Mouse (Mus musculus): Measurements from ENCODE around the gene Khk. TPM values are rescaled to one million over a fixed set of nuclear protein-coding genes. Genes with fewer than 3 reads are reported as not detected.
A peak's percentile ranks its signal among the peaks of the same experiment; 100 is the strongest.
"Not testable (repeated sequence)": the region's sequence is repeated elsewhere in the genome, so short reads cannot be mapped to it uniquely, and the experiment has no call there.

The Khk gene
- total RNA-seq (2014; fragmentation: Nextera tagmentation) (22.7 and 29.8 TPM in 2 replicates), total RNA-seq (2017) (43.4 TPM in 2 replicates), polyA plus RNA-seq (2012) (17.3 and 20.2 TPM in 2 replicates)

DNA sequence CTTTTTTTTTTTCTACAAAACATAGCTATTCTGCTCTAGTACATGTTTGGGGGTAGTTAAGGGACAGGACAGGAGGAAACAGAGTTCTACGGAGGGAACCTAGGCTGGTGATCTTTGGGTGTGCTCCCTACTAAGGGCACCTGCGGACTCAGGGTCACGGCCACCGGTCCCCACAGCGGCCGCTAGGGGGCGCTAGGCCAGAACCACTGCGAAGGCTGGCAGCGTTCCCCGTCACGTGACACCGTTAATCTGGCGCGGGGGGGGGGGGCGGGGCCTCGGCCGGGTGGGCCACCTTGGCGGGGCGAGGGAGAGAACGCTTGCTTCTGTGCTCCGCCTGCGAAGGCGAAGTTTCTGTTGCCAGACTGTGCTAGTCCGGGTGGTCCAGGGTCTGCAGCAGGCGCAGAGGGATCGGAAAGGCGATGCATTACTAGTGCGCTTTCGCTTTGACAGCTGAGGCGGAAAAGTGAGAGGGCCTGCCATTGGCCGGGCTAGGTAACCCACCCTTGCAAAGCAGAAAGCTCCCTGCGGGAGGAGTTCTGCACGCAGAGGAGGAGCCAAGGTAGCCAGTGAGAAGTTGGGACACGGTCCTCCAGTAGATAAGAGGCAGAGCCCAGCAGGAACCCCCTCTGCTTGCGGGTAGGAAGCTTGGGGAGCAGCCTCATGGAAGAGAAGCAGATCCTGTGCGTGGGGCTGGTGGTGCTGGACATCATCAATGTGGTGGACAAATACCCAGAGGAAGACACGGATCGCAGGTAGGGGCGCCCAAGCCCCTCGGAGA lies at the start of gene Khk:
TSS of gene Khk (plus strand) at position 176 of the 778 bp plus-strand sequence.
- H3K4me1 ChIP-seq (ENCODE audit: insufficient read depth, low read depth, low read length), result peaks cover 41% of the 10 kb centered on the region
- TF ChIP-seq GATA2 (IDR thresholded peaks at IDR 0.05; ENCODE audit: borderline replicate concordance, low read depth, low read length) (no peak), POLR2AphosphoS5 (IDR thresholded peaks at IDR 0.05; ENCODE audit: insufficient replicate concordance, low read depth, low read length) (no peak), CTCF (IDR thresholded peaks at IDR 0.05; ENCODE audit: low read depth, low read length) (peak; percentile 68), TAL1 (conservative IDR thresholded peaks at IDR 0.05; ENCODE audit: low read depth, low read length) (no peak)
- DNase-seq (ENCODE audit: low spot score) (peak; percentile 94), ATAC-seq (ENCODE audit: extremely low read depth, insufficient number of reproducible peaks, low FRiP score, poor library complexity, severe bottlenecking) (peak; percentile 99)
- H3K4me3 ChIP-seq (ENCODE audit: low read depth, low read length), result peak within 1 kb of the TSS; percentile 78
- H3K36me3 ChIP-seq (replicated peaks), result peaks cover 19% of the 10 kb centered on the region
- no peaks in the 10 kb centered on the region for H3K9me3 ChIP-seq (replicated peaks)
- H3K27me3 ChIP-seq (ENCODE audit: insufficient read depth, low read length), result peaks cover 41% of the 10 kb centered on the region

DNA sequence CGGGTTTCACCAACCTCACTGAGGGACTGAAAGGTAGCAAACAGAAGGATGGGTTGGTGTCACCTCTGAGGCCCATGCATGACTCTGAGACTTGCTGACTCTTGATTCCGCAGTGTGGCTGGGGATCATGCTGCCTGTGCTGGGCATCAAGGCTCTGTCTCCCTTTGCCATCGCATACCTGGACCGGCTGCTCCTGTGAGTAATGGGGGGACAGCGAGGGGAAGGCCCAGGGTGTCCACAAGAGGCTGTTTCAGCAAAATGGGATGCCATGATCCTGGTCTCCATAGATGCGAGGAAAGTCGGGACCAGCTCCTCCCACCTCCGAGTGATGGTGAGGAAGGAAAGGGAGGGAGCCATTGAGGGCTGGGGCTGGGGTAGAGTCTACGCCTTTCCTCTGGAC lies 48.7 kb upstream of the Khk start:
- no peak for TF ChIP-seq GATA1 (IDR thresholded peaks at IDR 0.05; ENCODE audit: borderline replicate concordance, low read length)
- no peak for TF ChIP-seq GATA2 (IDR thresholded peaks at IDR 0.05; ENCODE audit: borderline replicate concordance, low read depth, low read length)
- no peak for TF ChIP-seq CTCF (IDR thresholded peaks at IDR 0.05; ENCODE audit: low read depth, low read length)
- no peak for TF ChIP-seq TAL1 (conservative IDR thresholded peaks at IDR 0.05; ENCODE audit: low read depth, low read length)
- no peak for TF ChIP-seq POLR2AphosphoS5 (IDR thresholded peaks at IDR 0.05; ENCODE audit: insufficient replicate concordance, low read depth, low read length)
- Histone ChIP-seq H3K9me3 (replicated peaks) (no peaks in the 10 kb centered on the region), H3K36me3 (replicated peaks) (peaks cover 70% of the 10 kb centered on the region), H3K4me3 (ENCODE audit: low read depth, low read length) (no peak overlapping the region), H3K4me1 (ENCODE audit: insufficient read depth, low read depth, low read length) (peaks cover 28% of the 10 kb centered on the region), H3K27me3 (ENCODE audit: insufficient read depth, low read length) (no peaks in the 10 kb centered on the region)
- no peak for ATAC-seq (ENCODE audit: extremely low read depth, insufficient number of reproducible peaks, low FRiP score, poor library complexity, severe bottlenecking)
- DNase-seq (ENCODE audit: low spot score), result no peak

DNA sequence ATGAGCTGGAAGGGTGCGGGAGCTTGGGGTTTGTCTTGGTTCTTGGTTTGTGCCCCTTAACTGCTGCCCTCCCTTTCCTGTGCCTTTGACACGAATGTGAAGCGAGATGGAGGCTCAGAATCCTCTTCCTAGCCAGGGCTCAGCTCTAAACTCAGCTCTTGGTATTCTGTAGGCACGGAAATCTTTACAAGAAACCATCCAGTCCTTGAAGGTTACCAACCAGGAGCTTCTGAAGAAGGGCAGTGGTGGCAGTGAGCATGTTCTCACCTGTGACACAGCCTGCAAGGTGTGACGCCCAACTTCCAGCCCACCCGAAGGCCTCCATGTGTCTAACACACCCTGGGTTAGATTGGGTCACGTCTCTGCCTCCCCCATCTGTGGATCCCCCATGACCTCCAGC lies 46.9 kb upstream of the Khk start:
- peaks cover 21% of the 10 kb centered on the region for H3K4me1 ChIP-seq (ENCODE audit: insufficient read depth, low read depth, low read length)
- H3K9me3 ChIP-seq (replicated peaks), result no peaks in the 10 kb centered on the region
- no peak for DNase-seq (ENCODE audit: low spot score)
- no peak overlapping the region for H3K4me3 ChIP-seq (ENCODE audit: low read depth, low read length)
- no peaks in the 10 kb centered on the region for H3K27me3 ChIP-seq (ENCODE audit: insufficient read depth, low read length)
- no peak for TF ChIP-seq GATA1 (IDR thresholded peaks at IDR 0.05; ENCODE audit: borderline replicate concordance, low read length)
- no peak for TF ChIP-seq TAL1 (conservative IDR thresholded peaks at IDR 0.05; ENCODE audit: low read depth, low read length)
- TF ChIP-seq GATA2 (IDR thresholded peaks at IDR 0.05; ENCODE audit: borderline replicate concordance, low read depth, low read length), result no peak
- no peak for TF ChIP-seq POLR2AphosphoS5 (IDR thresholded peaks at IDR 0.05; ENCODE audit: insufficient replicate concordance, low read depth, low read length)
- no peak for TF ChIP-seq CTCF (IDR thresholded peaks at IDR 0.05; ENCODE audit: low read depth, low read length)
- no peak for ATAC-seq (ENCODE audit: extremely low read depth, insufficient number of reproducible peaks, low FRiP score, poor library complexity, severe bottlenecking)
- peaks cover 83% of the 10 kb centered on the region for H3K36me3 ChIP-seq (replicated peaks)

DNA sequence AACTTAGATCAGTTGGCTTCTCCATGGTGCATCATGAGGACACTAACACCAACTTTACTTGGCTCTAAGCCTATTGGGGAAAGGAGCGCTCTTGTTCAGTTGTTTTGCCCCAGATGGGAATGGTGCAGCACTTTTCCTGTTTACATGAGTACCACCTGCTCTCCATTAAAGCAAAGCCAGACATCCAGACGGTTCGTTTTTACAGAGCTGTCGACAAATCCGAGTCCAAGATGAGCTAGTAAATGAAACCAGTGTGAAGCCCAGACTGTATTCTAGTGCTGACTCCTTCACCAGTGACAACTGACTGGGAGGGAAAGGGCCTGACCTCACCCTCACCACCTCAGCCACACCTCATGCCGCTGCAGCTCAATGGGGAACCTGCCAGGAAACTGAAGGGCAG lies 42.6 kb upstream of the Khk start:
- Histone ChIP-seq H3K9me3 (replicated peaks) (no peaks in the 10 kb centered on the region), H3K27me3 (ENCODE audit: insufficient read depth, low read length) (no peaks in the 10 kb centered on the region), H3K4me3 (ENCODE audit: low read depth, low read length) (no peak overlapping the region), H3K36me3 (replicated peaks) (peaks cover 53% of the 10 kb centered on the region), H3K4me1 (ENCODE audit: insufficient read depth, low read depth, low read length) (no peaks in the 10 kb centered on the region; the same call in 1 of the 2 replicates)
- TF ChIP-seq CTCF (IDR thresholded peaks at IDR 0.05; ENCODE audit: low read depth, low read length), result no peak
- no peak for TF ChIP-seq GATA2 (IDR thresholded peaks at IDR 0.05; ENCODE audit: borderline replicate concordance, low read depth, low read length)
- no peak for TF ChIP-seq GATA1 (IDR thresholded peaks at IDR 0.05; ENCODE audit: borderline replicate concordance, low read length)
- TF ChIP-seq TAL1 (conservative IDR thresholded peaks at IDR 0.05; ENCODE audit: low read depth, low read length), result no peak
- TF ChIP-seq POLR2AphosphoS5 (IDR thresholded peaks at IDR 0.05; ENCODE audit: insufficient replicate concordance, low read depth, low read length), result no peak
- no peak for DNase-seq (ENCODE audit: low spot score)
- no peak for ATAC-seq (ENCODE audit: extremely low read depth, insufficient number of reproducible peaks, low FRiP score, poor library complexity, severe bottlenecking)

DNA sequence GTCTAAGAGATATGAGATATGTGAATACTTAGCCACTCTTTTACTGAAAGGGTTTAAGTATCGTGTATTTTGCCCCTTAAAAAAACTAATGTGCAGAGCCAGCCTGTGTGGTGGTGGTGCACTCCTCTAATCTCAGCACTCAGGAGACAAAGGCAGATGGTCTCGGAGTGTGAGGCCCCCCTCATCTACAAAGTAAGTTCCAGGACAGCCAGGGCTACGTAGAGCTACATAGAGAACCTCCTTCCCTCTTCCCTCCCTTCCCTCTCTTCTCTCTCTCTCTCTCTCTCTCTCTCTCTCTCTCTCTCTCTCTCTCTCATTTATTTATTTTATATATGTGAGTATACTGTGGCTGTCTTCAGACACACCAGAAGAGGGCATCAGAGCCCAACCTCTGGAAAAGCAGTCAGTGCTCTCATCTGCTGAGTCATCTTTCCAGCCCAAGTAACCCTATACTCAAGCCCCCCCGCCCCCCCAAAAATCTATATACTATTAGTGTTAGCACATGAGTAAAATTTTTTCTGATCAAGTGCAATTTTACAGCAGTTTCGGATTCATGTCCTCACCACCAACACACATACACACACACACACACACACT lies 41.8 kb upstream of the Khk start:
- Histone ChIP-seq H3K36me3 (replicated peaks) (peaks cover 44% of the 10 kb centered on the region), H3K9me3 (replicated peaks) (no peaks in the 10 kb centered on the region), H3K4me1 (ENCODE audit: insufficient read depth, low read depth, low read length) (no peaks in the 10 kb centered on the region), H3K27me3 (ENCODE audit: insufficient read depth, low read length) (no peaks in the 10 kb centered on the region), H3K4me3 (ENCODE audit: low read depth, low read length) (no peak overlapping the region)
- no peak for TF ChIP-seq POLR2AphosphoS5 (IDR thresholded peaks at IDR 0.05; ENCODE audit: insufficient replicate concordance, low read depth, low read length)
- no peak for TF ChIP-seq GATA2 (IDR thresholded peaks at IDR 0.05; ENCODE audit: borderline replicate concordance, low read depth, low read length)
- no peak for TF ChIP-seq TAL1 (conservative IDR thresholded peaks at IDR 0.05; ENCODE audit: low read depth, low read length)
- no peak for TF ChIP-seq CTCF (IDR thresholded peaks at IDR 0.05; ENCODE audit: low read depth, low read length)
- no peak for TF ChIP-seq GATA1 (IDR thresholded peaks at IDR 0.05; ENCODE audit: borderline replicate concordance, low read length)
- ATAC-seq (ENCODE audit: extremely low read depth, insufficient number of reproducible peaks, low FRiP score, poor library complexity, severe bottlenecking) (no peak), DNase-seq (ENCODE audit: low spot score) (no peak)

DNA sequence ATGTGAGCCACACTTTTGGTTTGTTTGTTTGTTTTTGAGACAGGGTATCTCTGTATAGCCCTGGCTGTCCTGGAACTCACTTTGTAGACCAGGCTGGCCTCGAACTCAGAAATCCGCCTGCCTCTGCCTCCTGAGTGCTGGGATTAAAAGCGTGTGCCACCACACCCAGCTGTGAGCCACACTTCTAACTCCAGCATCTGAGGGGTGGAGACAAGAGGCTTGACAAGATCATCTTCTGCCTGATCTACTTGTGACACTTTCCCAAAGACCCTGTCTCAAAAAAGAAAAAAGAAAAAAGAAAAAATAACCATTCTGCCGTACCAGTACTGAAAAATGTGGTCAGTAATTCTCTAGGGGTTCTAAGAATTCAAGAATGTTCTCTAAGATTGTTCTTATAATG lies 39.4 kb upstream of the Khk start:
- not testable (repeated sequence) for DNase-seq (ENCODE audit: low spot score); ATAC-seq (ENCODE audit: extremely low read depth, insufficient number of reproducible peaks, low FRiP score, poor library complexity, severe bottlenecking); H3K4me1 ChIP-seq (ENCODE audit: insufficient read depth, low read depth, low read length); H3K27me3 ChIP-seq (ENCODE audit: insufficient read depth, low read length); H3K9me3 ChIP-seq (replicated peaks); H3K4me3 ChIP-seq (ENCODE audit: low read depth, low read length)
- peaks cover 20% of the 10 kb centered on the region for H3K36me3 ChIP-seq (replicated peaks)
